Mouse (Mus musculus) T-helper 1 cell (primary cell): ENCODE measurements around the gene Gltp.

ENCODE experiments used
- in situ Hi-C: fragments of 300-600 bp; cut with MboI, MseI; formaldehyde crosslinking; loops from one replicate; pipeline ENCODE4 v1.15.1; 2025; ENCODE audit warnings: high pct_unique_total_duplicates

Gltp gene

DNA sequence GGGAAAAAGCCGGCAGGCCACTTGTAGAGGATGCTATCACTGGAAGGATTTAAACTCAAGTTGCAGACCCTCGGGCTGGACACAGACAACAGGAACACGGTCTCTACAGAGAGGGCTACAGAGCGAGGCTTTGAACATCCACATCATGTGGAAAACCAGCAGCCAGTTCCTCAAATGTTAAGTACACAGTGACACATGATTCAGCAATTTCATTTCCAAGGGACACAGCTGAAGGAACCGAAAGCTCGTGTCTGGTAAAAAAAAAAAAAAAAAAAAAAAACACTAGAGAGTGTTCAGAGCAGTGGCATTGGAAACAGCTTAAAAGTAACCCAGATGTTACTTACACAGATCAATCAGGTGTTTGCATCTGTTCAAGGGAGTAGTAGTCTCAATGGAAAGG is 29.8 kb downstream of the Gltp start:
- in situ Hi-C loops, result no loop called here

DNA sequence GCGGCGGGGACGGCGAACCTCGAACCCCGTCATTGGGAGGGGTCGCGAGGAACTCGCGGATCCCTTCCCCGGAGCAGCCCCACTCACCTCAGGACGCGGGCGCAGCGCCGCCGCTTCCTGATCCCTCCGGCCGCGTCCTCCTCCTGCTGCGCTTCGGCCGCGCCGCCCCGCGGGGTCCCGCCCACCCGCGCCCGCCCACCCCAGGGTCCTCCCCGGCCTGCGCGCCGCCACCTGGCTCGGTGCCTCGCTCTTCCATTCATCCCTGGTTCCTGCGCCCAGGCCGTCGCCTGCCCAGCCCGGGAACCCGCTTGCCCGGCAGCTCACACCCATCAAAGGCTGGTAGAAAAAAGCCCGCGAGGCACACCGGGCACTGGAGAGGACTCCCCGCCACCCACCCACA is 32.5 kb downstream of the Gltp start, which contains the start of gene Trpv4:
TSS of gene Trpv4 (minus strand) at position 167 of the 400 bp plus-strand sequence.
- in situ Hi-C loops, result no loop called here

DNA sequence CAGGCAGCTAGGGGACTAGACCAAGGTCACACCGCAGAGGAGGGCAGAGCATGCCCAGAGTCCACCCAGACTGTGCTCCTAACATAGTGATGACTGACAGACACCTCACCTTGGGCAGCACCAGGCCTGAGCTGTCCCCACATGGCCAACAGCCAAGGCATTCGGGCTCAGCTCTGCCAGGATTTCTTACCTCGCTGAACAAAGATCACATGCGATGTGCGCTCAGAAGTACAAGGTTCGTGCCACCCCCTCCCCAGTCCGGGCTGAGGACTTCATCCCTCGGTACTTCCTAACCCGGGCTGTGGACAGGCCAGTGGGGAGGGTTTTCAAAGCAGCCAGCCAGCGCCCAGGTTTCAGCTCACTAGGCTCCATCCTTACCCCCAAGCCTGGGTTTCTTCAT is 33.4 kb downstream of the Gltp start:
- in situ Hi-C loops, result no loop called here

DNA sequence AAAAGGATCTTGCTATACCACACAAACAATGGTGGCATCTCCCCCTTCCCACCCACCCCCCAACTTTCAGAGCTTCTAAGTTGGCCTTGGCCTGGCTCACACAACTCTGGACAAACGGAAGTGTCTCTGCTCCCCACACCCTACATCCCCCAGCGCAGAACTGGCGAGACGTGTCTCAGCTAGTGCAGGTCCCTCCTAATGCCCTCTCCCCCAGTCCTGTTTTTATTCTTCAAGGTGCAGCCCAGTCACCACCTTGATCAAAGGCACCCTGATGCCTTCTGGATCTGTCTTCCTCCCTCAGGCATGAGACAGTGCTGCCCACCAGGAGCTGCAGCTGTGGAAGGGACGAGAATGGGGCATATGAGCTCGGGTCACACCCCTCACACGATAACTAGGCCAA is 34.5 kb downstream of the Gltp start:
- in situ Hi-C loops, result no loop called here

DNA sequence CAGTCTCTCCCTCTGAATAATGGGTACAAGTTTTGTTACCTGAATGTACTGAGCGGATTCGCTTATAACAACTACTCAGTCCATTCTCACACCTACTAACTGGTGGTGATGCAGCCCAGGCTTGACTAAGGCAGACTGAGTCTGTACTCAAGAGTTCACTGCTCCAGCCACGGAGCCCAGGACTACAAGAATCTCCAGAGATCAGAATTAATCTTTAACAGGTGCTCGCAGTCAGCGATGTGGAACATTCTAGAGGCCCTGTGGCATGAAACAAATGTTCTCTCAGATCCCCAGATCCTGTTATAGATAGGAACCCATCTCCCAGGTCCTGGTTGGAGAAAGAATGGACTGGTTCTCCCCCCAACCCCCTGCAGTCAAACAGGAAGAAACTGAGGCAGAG is 35.1 kb downstream of the Gltp start:
- in situ Hi-C loops, result no loop called here

DNA sequence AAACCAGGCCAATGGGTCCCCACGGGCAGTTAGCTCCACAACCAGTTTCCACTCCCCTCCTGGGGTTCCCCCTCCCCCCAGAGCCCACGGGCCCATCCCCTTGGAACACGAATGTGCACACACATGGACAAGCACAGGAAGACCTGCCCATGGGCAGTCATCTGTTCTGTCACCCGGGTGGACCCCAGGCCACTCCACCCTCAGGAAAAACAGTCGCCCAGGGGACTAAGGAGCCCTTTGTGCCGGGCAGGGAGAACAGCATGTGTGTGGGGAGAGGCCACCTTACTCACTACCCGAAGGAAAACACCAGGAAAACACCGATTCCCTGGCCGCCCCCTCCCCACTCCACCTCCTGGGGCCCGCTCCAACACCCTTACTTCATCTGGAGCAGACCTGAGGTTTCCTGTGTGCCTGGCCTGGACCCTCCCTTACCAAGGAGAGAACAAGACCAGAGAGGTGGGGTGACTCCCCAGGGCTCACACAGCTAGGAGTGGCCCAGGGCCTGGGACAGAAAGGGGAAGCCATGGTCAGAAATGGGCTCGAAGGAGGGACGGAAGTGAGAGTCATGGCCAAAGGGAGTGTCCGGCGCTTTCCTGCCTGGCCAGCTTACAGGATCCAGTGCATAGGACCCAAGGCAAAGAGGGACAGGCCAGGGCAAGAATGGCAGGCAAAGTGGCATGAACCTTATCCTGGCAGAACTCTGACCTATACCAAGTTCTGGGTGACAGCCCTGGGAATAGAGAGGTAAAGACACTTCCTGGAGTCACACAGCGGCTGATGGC is 36.9 kb downstream of the Gltp start:
- in situ Hi-C loops, result no loop called here

DNA sequence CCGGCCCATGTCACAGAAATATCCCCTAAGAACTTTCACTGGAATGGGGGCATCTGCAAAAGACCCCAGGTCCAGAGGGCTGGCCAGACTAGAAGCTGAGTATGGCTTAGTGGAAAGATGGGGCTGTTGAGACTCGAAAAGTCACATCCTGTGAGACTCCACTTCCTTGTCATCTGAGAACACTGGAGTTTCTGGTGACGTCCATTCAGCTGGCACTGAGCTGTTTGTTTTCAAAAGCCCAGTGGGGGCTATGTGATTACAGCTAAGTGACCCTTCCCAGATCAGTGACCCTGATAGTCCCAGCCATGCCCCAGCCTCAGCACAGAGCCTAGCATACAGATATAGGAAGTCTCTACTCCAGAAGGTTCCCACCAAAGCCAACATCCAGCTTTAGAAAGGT is 39.3 kb downstream of the Gltp start:
- in situ Hi-C loops, result no loop called here

DNA sequence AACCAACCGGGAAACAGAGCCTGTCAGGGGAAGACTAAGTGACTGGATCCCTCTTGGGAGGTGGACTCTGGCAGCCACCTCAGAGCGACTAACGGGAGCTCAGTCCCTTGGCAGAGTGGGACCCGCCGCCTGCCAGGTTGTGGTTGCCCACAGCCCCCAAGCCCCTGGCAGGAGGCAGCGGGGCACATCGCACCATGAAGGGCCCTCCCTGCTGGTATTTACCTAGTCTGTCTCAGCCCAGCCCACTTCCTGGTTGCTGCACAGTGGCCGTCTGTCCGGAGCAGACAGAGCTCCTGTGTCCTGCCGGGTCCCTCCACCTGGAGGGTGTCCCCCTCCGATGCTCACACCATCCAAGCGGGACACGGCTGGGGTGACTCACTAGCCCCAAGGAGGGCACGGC is 39.8 kb downstream of the Gltp start:
- in situ Hi-C loops, result no loop called here

DNA sequence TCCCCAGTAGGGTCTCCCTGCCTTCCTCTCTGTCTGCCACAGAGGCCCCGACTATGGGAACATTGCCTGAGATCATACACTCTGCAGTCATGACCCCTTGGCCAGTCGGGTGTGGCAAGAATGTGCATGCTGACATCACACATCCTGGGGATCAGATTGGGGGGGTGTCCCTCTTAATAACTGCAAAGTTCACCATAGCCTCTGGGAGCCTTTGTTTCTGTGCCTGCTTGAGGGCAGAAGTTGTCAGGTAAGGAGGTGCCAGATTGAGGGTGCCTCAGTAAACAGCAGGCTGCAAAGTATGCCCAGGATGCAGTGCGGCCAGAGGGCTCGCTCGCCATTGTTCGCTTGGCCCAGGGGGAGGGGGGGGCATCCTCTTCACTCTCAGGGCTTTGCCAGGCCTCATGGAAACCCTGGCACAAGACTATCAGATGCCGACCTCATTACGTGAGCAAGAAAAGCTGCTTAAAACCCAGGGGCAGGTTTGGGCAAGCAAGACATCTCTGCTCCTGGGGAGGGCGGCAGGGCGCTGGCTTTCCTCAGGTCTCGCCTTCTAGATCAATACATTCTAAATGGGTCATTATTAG is 42.0 kb downstream of the Gltp start:
- in situ Hi-C loops, result no loop called here

DNA sequence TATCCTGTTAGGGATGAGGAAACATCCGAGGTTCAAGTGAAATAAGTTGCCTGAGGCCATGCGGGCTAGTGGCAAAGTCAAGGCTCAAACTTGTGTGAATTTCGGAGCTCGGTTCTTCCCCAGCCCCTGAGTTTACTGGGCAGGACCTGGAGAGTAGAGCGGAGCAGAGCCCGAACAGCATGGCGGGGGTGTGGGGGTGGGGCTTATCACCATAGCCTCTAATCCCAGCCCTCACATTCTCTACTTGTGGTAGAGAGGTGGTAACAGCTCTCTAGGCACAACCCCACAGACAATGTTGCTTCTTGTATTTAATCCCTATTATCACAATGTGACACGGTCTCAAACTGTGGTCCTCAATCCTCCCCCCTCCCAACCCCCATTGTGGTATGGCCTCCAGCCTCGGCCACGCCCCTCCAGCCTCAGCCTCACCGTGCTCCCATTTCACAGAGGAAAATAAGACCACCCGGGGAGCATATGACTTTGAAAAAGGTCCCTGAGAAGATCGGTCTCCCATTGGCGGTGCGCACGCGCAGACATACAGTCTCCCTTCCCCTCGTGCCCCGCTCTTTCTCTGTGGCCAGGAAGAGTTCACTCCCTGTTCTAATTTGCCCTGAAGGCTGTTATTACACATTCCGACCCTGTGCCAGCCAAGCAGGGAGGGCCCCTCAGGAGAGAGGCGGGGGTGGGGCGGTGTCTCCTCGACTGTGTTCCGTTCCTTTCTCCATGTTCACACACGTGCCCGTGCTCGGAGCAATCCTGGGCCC is 43.4 kb downstream of the Gltp start:
- in situ Hi-C loops, result no loop called here

DNA sequence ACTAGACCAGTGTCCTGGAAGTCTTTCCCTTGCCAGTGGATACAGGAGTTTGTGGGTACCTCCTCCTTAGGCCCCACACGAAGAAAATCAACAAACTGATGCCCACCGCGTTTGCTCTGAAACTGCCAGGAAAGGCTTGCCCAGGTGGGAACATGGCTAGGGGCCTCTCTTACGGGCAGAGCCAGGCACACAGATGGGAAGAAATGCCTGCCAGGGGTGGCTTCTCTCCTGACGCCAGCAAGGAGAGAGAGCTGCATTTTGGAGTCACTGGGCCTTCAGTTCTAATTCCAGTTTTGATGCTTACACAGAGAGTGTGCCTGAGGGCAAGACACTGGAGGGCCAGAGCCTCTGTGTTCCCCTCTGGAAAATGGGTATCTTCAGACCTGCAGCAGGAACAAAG is 44.9 kb downstream of the Gltp start:
- in situ Hi-C loops, result no loop called here

DNA sequence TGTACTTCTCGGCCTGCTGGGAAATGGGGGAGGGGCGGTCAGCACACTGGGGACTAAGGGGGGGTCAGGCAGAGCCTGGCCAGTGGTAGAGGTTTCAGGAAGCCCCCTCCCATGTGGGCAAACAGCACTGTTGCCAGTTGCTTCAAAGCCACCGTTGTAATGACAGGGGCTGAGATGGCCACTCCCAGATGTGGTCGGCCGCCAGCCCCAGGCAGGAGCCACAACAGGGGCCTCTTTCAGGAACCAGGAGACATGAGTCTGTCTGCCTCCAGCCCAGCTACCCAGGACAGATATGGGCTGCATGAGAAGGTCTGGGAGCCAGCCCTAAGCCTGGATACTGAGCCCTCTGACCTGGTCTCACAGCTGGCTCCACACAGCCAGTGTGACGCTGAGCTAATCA is 45.9 kb downstream of the Gltp start:
- in situ Hi-C loops, result no loop called here

DNA sequence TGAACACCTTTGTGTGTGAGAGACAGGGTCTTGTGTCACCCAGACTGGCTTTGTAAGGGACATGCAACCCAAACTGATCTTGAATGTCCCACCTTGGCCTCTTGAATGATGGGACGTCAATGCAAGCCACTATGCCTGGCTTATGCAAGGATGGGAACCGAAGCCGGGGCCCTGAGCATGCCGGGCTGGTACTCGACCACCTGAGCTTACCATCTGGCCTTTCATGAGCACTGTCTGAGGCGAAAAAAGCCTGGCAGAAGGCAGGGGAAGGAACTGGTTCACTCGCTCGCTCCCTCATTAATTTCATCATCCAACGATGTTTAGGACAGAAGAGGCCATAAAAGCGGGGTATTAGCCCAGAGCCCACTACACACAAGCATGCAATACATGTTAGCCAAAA is 50.0 kb downstream of the Gltp start:
- in situ Hi-C loops, result no loop called here

DNA sequence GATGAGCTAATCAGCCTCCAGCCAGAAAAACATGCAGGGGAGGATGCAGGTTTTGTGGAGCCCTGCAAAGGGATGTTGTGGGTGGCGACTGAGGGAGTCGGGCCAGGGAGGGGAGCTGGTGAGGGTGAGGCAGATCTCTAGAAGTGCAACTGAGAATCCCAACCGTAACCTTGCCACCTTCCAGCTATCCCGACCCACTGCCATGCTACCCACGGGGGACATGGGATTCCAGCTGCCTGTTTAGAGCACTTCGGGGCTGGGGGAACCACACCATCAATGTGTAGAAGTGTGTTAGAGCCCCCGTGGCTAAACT is 51.2 kb downstream of the Gltp start:
- in situ Hi-C loops, result no loop called here

DNA sequence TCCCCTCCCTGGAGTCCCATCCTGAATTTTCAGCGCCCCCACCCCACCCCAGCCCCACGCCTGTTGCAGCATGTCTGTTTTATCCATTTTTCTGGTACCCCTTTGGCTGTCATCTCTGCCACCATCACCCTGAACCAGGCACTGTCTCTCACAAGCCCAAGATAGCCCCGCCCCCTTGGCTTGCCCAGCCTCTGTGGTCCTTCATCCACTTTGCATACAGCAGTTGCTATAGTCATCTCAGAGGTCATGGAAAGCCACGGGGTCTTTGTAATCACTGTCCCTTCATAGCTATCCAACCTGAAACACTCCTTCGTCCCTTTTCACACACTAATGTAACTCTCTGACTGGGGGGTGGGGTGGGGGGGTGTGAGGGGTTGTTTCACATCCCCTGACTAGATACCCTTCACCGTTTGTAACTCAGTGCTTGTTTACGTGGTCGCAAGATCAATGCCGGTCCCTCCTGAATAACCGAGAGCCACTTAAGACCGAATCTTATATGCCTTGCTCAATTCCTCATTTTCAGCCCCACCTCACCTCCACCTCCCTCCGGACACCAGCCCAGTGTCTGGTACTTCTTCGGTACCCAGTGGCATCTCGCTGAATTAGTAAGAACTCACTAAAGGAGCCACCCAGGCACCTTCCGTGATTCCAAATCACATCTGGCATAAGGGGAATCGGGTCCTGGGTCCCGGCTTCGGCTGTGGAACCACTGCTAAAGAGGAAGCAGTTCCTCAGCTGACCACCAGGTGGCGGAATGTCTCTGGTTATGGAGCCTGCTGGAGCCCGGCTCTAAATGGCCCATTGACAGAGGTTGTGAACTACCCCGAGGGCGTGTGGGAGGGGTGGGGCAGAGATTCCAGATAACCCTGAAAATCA is 51.8 kb downstream of the Gltp start:
- in situ Hi-C loops, result no loop called here

DNA sequence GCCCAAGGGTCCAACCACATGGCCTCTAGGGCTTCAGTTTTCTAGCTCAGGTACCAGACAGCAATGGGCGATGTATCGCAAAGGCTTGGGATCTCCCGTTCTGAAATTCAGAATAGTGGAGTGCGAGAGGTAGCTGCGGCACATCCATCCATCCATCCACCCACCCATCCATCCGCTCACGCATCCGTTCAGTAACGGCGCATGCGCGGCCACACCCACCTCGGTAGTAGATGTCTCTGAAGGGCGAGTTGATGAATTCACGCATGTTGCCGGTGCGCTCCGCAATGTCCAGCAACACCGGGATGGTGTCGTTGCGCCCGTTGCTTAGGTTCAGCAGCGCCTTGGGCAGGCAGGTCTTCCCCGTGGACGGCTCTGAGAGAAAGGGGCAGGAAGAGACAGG is 54.7 kb downstream of the Gltp start:
- in situ Hi-C loops, result no loop called here

DNA sequence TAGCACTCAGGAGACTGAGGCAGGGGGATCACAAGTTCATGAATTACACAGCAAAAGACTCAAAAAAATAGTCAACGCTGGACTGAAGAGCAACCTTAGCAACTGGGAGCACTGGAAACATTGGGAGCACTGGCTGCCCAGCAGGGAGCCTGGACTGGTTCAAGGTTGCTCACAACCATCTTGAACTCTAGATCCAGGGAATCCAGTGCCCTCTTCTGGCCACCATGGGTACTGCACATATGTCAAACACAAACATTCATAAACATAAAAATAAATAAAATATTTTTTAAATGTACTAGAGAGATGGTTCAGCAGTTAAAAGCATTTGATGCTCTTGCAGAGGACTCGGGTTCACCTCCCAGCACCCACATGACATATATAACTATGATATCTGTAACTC is 59.4 kb downstream of the Gltp start:
- in situ Hi-C loops, result no loop called here

DNA sequence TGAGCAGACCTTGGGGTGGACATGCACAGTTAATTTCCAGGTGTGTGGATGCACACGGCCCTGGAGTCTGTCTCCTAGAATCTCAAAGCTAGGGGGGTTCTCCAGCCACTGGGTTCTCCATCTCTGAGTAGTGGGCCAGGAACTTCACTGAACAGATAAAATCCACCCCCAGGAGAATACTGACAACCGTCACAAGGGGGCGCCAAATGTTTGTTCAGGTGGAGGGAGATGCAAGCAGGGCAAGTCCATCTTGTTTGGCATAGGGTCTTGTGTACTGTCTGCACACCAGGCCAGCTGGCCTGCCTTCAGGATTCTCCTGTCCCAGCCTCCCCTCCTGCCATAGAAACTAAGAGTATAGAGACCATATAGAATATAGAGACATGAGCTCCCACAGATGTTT is 65.2 kb downstream of the Gltp start:
- in situ Hi-C loops, result no loop called here

DNA sequence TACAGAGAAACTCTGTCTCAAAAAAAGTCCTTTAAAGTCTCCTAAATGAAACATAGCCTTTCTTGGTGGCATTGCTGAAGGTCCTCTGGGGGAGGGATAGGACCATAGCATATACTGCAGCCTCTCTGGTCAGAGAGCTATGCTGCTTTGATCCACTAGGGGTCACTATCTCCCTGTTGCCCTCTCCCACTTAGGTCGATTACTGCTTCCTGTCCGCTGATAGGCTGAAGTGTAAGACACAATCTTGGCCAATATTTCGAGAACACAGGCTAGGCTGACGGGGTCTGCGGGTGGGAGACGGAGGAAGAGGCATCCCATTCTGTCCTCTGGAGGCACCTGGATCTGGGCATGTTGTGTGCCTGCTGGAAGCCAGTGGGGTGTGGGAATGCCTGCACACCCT is 70.5 kb downstream of the Gltp start:
- in situ Hi-C loops, result no loop called here
